8 mouse cellular contexts compared by ENCODE assay signal in the genomic region with DNA sequence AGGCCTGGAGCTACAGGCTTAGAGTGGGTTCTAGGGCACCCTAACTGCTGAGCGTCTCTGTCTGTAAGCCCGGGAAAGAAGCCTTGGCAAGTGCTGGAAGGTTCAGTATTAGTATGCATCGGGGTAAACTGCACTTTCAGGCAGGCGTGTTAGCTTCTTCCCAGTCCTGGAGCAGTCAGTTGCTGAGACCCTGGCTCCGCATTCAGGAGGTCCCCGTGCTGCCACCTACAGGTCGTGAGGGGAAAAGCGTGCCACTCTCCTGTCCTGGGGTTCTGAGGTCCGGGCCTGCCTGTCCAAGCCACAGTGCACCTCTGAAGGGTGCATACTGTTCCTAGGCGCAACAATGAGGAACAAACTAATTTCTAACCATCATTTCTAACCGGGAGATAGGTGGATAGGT. TPM values are rescaled to one million over a fixed set of nuclear protein-coding genes. Genes with fewer than 3 reads are reported as not detected.
DNase-seq lines count a peak whose midpoint lies in the region; ATAC-seq and TF ChIP-seq lines count a peak whose summit lies in the region.

No protein-coding gene starts in this region.

- H3K9me3 ChIP-seq in heart, embryonic 11.5 days (replicated peaks; ENCODE audit: control insufficient read depth, low read length): no peaks in the 10 kb centered on the region
- no peaks in the 10 kb centered on the region for H3K9me3 ChIP-seq in limb, embryonic 13.5 days

- no peaks in the 10 kb centered on the region for H3K27me3 ChIP-seq in heart, embryonic 11.5 days (ENCODE audit: control insufficient read depth, insufficient read depth, low read length)
- 0 out of 2 replicates have a peak, but pooled peaks cover 1% of the 10 kb centered on the region for H3K27me3 ChIP-seq in heart, adult 2 months (ENCODE audit: control insufficient read depth, insufficient read depth, low read length)
- peaks cover 14% of the 10 kb centered on the region for H3K27me3 ChIP-seq in limb, embryonic 13.5 days

- H3K9ac ChIP-seq in heart, embryonic 11.5 days (ENCODE audit: low read depth, low read length): no peak overlapping the region
- H3K9ac ChIP-seq in heart, adult 2 months (ENCODE audit: low read depth, low read length): no peak overlapping the region
- H3K9ac ChIP-seq in limb, embryonic 13.5 days: no peak overlapping the region

- TF ChIP-seq EP300 in heart, adult 2 months (IDR thresholded peaks at IDR 0.05; ENCODE audit: insufficient read depth, low read depth, low read length): 0 out of 2 replicates have a peak, but pooled peaks have one; percentile 28

- no peak; the same call in 1 of the 2 replicates for TF ChIP-seq CTCF in heart, adult 2 months (IDR thresholded peaks at IDR 0.05)

- no peaks in the 10 kb centered on the region for H3K36me3 ChIP-seq in heart, embryonic 11.5 days (ENCODE audit: control insufficient read depth, insufficient read depth, low read length)
- H3K36me3 ChIP-seq in heart, adult 2 months (ENCODE audit: control insufficient read depth, insufficient read depth, low read length): no peaks in the 10 kb centered on the region
- H3K36me3 ChIP-seq in limb, embryonic 13.5 days: no peaks in the 10 kb centered on the region

- H3K27ac ChIP-seq in heart, embryonic 11.5 days (ENCODE audit: low read depth, low read length): no peak overlapping the region
- H3K27ac ChIP-seq in heart, adult 2 months: no peak overlapping the region
- no peak overlapping the region for H3K27ac ChIP-seq in limb, embryonic 13.5 days

- no peak for TF ChIP-seq POLR2A in heart, adult 2 months (IDR thresholded peaks at IDR 0.05; ENCODE audit: insufficient read depth, low read depth, low read length)

- no peaks in the 10 kb centered on the region for H3K79me2 ChIP-seq in heart, adult 2 months (replicated peaks; ENCODE audit: control insufficient read depth, insufficient read depth, low read length)

- H3K4me1 ChIP-seq in heart, embryonic 11.5 days (ENCODE audit: control insufficient read depth, insufficient read depth, low read length): no peaks in the 10 kb centered on the region
- H3K4me1 ChIP-seq in heart, adult 2 months (ENCODE audit: control insufficient read depth, insufficient read depth, low read length): no peaks in the 10 kb centered on the region; the same call in 1 of the 2 replicates
- peaks cover 6% of the 10 kb centered on the region; the same call in 1 of the 2 replicates for H3K4me1 ChIP-seq in limb, embryonic 13.5 days

- intact Hi-C loops in heart, adult 2 months (cut with DNase I): loop anchor here (1.0 to 10.0 kb wide), 3 partner anchors 185 to 658 kb away; no protein-coding TSS in a partner anchor

- ATAC-seq in heart, embryonic 11.5 days (replicated peaks; ENCODE audit: insufficient number of reproducible peaks, low FRiP score, low TSS enrichment): no peak
- peak; percentile 86 for ATAC-seq in limb, embryonic 13.5 days (ENCODE audit: low FRiP score, low read depth)

- no peak overlapping the region for H3K4me3 ChIP-seq in heart, embryonic 11.5 days (ENCODE audit: low read depth, low read length)
- H3K4me3 ChIP-seq in heart, adult 2 months: no peak overlapping the region
- no peak overlapping the region for H3K4me3 ChIP-seq in limb, embryonic 13.5 days

- WGBS in heart, embryonic 11.5 days (ENCODE audit: insufficient replicate concordance): 5% methylated on average over 11 of the region's 11 CpGs
- WGBS in heart, adult 2 months: 6% methylated on average over 11 of the region's 11 CpGs
- 4% methylated on average over 11 of the region's 11 CpGs for WGBS in limb, embryonic 13.5 days

- DNase-seq in heart, adult 11 months: peak; percentile 97
- peak; percentile 88 for DNase-seq in embryo, embryonic 11 days
- DNase-seq in heart, adult 2 months: peak; percentile 70 to 78
- peak; percentile 78 for DNase-seq in kidney, adult 9 months
- DNase-seq in naive thymus-derived CD4-positive, alpha-beta T cell, adult 2 months (ENCODE audit: low read depth): peak; percentile 48
- DNase-seq in spleen, postnatal 36 days (ENCODE audit: low spot score in 2 of 2): peak; percentile 34 to 41

- no peak overlapping the region for H3K4me2 ChIP-seq in heart, embryonic 11.5 days
- no peak overlapping the region for H3K4me2 ChIP-seq in limb, embryonic 13.5 days (replicated peaks)

RNA-seq across cellular contexts. Expression of a gene that starts 10.6 kb away (rescaled TPM):
- polyA plus RNA-seq in heart, embryonic 11.5 days (2014; fragmentation: Nextera tagmentation; extraction: Ambion mirVana): 10.9 and 14.8 TPM in 2 replicates
- total RNA-seq in heart, adult 2 months (2021): 1 to 10 TPM; 2.6 to 4.3 TPM
- 1.9 and 2.6 TPM in 2 replicates for polyA plus RNA-seq in heart, adult 2 months (2012; rRNA removed)
- 17.6 and 21.2 TPM in 2 replicates for polyA plus RNA-seq in limb, embryonic 13.5 days (2015; fragmentation: Nextera tagmentation; extraction: Ambion mirVana)

Comparison
In these comparisons a context has a peak if more than half of its experiments do, and no peak if none do; other contexts are left out.
1. DNase-seq: peak in every context shown above with its lines; median percentile 97 in heart, adult 11 months; 88 in embryo, embryonic 11 days; 78 in kidney, adult 9 months; 74 in heart, adult 2 months; 48 in naive thymus-derived CD4-positive, alpha-beta T cell, adult 2 months; 38 in spleen, postnatal 36 days.